Mouse (Mus musculus) testis, postnatal 14 days (tissue): Measurements from ENCODE around the gene Kif6.

Experiments used
- DNase-seq: peaks from one replicate; pipeline ENCODE4 v3.0.0; 2021; ENCODE audit warnings: low spot score

Gene Kif6

DNA sequence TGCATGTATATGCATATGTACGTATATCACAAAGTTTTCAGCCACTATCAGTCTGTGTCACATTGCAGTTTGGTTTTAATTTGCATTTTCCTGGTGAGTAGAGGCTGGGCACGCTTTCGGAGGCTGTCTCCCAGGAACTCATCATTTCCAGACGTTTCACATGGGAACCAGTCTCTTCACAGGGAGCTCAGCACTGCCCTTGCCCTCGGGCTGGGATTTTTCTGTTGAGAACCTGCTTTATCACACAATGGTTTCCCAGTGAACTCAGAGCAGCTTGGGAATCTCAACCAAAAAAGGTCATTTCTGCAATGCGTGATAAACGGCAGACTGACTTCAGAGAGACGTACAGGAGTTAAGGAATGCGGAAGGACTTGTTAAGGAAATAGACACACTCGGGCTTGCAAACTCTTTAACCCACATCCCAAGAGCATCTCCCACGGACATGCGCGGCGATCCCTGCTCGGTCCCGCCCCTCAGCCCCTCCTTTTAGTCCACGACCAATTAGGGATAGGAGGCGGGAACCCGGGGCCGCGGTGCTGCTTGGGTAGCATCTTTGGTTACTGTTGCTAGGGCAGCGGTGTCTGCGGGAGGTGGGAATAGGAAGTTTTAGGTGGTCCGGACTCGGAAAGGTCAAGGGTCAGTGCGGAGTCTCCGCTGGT is at the start of gene Kif6:
Gene Kif6 (plus strand): TSS at position 560 of the 659 bp plus-strand sequence.
- peak; percentile 87 for DNase-seq

DNA sequence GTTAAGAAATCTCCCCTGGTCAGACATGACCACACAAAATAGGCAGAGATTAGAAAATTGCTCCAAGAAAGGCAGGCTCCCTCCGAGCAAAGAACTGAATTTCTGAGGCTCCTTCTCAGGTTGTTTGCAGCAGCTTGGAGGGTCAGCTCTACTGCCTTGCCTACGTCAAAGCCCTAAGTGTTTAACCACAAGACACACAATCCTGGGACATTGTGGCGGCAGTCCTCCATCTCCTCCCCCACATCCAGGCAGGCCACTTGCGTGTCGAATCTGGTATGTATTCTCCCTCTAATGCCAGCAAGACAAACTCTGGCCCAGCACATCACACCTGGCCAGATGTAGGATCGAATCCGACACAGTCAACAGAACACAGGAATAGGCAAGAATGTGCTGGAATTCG is 46.2 kb upstream of the Kif6 start:
- DNase-seq = no peak

DNA sequence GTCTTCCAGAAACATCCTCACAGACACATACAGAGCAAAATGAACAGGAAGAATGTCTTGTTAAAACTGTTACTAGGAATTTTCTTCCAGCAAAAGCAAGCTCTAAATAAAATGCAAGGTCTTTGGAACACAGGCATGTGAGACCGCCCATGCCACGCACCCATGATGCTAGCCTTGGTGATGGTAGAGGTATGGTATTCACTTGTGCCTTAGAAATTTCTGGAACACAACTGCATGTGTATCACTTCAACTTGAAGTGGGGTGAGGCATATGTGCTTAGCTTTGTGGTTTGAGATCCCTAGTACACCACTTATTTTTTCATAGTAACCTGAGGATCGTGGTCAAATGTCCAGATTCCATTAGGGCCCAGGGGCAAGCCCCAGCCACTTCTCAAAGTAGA is 37.6 kb upstream of the Kif6 start:
- DNase-seq = no peak

DNA sequence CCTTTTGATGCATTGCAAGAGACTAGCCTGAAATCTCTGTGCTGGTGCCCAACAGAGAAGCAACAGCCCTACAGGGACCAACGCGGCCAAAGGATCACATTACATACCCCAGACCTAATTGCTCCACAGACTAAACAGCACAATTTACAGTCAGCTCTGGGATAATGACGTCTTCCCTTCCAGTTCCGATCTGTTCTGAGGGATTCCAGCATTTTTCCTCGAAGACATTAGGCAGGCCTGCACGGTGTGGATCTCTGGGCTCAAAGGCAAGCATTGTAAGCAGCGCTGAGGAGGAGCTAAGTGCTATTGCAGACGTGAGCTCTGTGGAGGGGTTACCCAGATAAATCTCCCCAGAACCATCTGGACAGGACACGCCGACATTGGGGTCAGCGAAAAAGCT is 32.5 kb upstream of the Kif6 start:
- no peak for DNase-seq

DNA sequence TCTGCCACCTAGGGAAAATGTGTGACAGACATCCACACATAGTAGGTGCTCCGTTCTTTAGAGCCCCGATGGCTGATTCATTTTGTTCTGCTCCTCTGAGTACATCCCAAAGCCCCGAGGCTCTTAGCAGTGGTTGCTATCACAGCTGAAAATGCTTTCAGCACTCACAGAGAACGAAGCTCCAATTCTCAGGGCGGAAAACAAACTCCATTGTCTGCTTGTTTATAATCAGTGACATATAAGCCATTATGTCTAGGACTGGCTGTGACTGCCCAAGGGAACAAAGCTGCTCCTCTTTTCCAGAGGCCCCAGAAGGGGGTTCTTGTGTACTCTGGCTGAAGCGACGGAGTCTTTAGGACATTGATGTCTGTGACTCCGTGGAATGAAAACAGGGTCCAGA is 24.9 kb upstream of the Kif6 start:
- DNase-seq = no peak

DNA sequence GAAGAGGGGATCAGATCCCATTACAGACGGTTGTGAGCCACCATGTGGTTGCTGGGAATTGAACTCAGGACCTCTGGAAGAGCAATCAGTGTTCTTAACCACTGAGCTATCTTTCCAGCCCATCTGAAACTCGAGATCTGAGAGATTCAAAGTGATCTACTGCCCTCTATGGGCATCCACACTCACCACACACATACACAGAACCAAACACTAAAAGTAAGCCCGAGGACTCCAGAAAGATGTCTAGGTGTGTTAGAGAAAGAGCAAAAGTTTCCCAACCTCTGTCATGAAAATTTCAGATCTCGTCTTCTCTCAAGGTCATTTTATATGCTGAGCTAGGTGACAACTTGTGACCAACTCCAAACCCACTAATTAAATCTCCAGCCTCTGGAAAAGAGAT is 9.5 kb upstream of the Kif6 start:
- DNase-seq = no peak

DNA sequence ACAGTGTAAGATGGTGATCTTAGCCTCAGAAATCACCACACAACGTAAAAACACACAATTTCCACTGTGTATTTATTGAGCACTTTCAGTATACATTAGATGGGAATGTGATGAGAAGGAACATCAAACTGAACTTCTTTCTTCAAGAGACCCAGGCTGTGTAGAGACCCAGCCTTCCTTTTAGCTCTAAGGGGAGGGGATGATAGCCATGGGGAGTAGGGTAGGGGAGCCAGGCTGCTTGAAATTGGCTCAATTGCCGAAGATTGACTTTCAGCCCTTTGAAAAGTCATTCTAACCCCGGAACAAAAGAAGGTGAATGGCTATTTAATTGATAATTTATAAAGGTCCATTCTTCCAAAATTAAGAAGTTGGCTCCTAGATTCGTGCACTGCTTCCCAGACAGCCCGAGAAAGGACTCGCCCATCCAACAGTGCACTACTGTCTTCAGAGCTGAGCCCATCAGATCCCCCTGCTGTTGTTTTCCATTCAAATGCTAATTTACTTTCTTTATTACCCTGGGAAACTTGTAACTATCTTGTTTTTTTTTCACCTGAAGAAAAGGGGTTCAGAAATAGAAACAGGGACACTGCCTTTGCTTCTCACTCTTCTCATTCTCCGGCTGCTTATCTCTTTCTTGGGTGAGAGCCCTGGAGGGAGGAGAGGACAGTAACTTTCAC is 7.4 kb upstream of the Kif6 start:
- no peak for DNase-seq

DNA sequence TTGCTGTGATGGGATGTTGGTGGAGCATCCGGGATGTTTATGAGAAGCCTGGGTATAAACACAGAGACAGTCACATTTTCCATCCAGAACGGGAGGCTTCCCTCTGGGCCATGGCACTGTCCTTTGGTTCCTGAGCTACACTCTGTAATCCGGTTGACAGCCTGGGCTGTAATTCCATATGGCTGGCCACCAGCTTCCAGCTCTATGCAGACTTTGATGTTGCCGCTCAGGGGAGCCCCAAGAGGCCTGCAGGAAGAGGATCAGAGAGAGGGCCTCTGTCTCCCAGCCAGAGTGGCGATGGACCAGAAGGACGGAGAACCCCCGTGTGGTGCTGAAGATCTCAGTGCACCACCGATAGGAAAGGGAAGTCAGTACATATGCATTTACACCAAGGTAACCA is 4.6 kb upstream of the Kif6 start:
- DNase-seq = no peak

DNA sequence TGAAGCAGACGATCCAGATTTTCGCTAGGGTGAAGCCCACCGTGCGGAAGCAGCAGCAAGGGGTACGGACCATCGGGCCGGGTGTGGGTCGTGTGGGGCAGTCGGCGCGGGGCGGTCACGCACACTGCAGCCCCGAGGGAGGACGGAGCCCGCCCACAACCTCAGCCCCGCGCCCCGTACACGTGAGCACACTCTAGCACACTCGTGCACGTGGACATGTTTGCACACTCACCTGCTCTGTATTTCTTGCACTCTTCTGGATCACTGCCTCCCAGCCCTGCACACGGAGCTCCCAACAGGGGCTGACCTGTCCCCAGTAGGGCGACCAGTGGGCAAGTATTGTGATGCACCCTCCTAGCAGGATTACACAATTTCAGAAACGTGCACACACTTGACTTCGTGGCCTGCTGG is 310 bp downstream of the Kif6 start:
- DNase-seq = no peak

DNA sequence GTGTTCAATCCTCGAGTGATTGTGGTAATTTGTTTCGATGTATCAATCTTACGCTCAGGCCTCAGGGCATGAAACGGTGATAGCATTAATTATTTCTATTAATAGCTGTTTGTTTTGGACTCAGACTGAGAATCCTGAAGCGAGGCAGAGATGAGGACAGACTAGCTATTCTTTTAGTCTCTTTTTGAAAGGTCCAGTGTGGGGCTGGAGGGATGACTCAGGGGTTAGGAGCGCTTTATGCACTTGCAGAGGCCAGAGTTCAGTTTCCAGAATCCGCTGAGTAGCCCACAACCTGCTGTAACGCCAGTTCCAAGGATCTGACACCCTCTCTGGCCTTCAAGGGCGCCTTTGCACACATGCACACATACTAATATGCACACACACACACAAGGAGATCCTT is 9.6 kb downstream of the Kif6 start:
- no peak for DNase-seq

DNA sequence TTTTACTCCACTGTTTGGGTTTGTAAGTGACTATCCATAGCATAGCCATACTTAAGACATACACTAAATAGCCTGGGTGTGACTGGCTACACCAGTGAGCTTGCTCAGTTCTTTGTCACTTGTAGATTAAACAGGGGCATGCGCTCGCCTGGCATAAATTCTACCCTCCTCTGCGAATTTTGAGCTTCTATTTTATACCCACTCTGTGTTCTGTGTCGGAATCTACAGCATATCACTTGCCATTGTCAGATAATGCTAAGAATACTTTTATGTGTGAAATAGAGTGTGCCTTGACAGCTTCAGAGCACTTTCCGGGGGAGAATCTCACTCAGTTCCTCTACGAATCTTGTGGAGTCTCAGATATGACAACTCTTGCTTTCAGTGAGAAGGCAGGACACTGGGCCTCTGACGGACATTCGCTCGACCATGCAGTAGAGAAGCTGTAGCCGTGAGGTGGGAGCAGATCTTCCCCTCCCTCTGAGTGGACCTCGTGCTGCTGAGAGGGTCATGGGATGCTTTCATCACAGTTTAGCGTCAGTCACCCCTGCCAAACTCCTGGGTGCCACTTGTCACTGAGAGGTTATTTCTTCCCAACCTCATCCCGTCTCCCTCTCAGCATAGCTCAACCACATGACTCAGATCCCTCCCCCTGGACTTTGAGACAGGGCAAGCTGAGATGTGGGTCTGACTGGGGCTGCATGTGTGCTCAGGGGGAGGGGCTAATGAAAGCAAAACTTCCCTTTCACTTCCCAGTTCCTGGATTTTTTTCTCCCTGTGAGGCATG is 12.3 kb downstream of the Kif6 start:
- DNase-seq = no peak

DNA sequence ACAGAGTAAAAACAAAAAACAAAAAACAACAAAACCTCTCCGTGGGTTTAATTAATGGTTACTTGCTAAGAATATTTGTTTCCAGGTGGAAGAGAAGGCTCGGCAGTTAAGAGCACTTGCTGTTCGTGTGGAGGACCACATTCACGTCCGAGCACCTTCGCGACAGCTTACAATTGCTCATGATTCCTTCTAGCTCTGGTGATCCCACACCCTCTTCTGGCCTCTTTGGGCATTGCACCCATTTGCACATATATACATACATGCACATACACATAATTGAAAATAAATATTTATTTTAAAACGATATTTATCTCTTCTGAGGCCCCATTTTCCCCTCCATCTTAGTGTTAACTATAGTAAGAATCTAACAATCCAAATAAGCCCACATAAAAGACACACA is 13.9 kb downstream of the Kif6 start:
- DNase-seq = no peak

DNA sequence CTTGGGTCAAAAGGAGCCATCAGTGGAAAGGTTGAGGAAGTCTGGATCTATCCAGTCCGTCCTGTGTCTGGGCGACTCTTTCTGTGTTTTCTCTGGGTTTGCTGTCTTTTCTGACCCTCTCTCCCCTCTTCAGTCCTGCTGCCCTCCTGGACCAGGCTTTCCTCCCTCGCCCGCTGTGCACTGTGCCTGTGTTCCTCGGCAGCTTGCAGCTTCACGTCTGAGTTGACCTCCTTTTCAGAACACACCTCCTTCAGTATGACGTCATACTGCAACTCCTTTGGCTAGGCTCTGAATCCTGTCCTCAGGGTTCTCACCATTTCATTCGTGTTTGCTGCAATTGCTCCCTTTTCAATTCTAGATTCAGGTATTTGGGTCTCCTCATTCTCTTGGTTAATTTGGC is 18.1 kb downstream of the Kif6 start:
- DNase-seq = no peak

DNA sequence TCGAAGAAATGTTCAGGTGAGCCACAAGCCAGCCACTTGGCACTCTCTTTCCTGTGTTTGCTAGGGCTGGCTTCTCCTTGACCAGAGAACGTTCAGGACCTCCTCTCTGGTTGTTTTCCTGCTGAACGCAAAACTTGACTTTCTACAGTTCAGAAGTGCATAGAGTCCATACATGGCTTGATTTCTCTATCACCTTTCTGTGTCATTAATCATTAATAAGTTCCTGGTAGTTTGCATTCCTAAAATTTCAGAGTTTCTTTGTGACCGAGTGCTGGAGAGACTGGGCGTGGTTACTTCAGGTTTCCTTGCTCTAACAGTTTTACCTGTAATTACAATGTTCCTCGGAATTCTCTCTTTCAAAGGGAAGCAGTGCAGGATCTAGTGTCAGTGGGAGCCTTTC is 27.0 kb downstream of the Kif6 start:
- DNase-seq = no peak

DNA sequence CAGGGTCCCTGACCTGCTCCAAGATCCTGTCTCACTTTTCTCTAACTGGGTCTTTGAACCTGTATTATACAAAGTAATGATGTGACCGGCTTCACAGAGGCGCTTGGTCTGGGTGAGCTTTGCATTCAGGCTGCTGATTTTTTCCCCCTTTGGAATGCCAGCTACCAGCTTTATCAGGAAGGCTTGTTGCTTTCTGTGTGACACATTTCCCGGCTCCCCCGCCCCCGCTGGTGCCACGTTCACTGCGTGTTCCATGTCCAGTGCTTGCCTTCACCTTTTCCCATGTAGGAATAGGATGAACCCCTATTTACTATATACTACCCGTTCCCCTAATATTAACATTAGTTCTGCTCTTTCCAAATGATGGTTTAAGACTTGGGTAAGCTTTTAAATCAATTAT is 27.4 kb downstream of the Kif6 start:
- no peak for DNase-seq

DNA sequence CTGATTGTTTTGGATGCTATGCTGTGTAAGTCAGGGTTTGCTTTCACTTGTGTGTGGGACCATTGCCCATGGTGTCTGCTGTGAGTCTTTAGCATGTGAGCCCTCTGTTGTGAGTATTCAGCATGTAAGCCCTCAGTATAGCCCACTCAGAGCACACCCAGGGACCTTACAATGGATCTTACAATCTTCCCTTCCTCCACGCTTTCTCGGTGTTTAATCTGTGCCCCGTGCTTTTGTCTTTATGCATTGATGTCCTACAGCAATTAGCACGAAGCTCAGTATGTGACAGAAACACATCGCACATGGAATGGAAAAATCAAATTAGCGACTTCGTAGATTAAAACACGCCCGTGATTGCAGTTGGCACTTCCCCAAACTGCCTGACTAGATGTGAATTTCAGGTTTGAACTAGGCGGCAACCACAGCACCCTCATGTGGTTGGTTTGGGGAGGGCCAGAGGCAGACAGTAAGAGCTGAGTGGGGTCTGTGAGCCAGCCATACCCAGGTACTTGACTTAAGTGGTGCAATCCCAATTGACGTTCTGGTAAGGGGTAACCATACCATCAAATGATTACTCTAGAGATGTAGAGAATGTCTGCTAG is 28.1 kb downstream of the Kif6 start:
- no peak for DNase-seq

DNA sequence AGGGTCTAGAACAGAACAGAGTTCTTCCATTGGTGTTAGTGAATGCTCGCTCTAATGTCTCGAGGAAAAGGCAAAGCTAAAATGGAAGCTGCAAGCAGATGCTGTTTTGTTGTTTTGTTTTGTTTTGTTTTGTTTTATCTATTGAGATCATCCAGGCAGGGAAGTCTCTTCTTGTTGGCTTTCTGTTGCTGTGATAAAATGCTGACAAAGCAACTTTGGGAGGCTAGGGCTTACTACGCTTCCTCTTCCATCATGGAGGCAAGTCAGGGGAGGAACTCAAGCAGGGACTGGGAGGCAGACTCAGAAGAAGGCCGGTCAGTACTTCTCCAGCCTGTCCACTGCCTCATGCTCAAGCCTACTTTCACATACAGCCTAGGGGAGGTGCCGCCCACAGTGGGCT is 31.3 kb downstream of the Kif6 start:
- DNase-seq = no peak

DNA sequence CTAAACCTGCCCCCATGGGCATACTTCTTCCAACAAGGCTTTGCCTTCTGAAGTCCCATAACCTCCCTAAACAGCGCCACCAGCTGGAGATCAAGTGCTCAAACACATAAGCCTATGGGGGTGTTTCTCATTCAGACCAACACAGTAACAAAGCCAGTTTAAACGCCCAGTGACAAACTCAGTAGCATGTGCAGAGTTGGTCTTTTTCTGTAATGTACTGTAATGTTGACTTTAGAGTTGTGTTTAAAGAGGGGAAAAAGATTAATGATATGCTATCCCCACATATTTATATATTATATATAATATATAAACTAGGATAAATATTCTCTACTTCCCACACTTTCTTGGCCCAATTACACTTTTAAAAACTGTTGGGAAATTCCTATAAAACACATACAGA is 34.0 kb downstream of the Kif6 start:
- DNase-seq = no peak

DNA sequence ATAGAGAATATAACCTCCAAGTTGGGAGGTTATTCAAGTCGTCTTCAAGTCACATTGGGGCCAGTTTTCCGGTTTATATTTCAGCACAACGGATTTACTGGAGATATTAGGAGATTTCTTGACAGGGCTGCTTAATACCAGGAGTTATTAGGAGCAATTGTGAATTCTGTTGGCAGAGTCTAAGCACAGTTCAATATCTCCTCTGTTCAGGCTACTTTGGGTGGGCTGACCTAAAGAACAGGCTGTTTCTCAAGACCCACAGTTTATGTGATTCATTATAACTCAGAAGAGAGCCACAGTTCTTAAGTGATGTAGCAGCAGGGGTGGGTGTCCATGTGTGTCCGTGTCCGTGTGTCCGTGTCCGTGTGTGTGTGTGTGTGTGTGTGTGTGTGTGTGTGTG is 34.5 kb downstream of the Kif6 start:
- DNase-seq = no peak

DNA sequence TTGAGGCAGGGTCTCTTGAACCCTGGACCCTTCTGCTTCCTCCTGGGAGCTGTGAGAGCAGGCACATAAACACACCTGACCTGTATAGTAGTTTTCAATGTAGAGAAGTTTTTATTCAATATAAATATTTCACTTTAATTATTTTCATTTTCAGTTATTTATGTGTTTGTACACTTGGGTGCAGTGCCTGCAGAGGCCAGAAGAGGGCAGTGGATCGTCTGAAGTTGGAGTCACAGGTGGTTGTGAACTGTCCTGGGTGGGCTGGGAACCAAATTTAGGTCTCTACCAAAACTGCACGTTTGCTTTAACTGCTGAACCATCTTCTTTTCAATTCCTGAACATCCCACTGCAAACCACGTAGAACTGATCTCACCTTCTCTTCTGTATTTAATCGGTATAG is 35.4 kb downstream of the Kif6 start:
- no peak for DNase-seq

DNA sequence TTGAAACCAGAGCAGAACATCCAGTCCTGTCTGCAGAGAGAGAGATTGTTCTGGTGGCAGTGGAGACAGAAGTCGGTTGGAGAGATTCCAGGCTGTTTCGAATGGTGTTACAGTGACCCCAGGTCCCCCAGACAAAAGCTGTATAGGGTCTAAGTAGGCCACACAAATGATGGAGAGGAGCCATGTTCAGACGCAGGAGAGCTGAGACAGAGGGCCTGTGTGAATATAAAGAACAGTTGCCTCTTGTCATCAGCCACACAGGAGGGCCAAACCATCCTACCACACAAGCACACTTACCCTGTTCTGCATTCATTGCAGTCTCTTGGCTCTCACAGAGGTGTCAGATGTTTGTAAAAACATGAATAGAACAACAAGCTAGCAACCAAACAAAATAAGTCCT is 37.4 kb downstream of the Kif6 start:
- no peak for DNase-seq

DNA sequence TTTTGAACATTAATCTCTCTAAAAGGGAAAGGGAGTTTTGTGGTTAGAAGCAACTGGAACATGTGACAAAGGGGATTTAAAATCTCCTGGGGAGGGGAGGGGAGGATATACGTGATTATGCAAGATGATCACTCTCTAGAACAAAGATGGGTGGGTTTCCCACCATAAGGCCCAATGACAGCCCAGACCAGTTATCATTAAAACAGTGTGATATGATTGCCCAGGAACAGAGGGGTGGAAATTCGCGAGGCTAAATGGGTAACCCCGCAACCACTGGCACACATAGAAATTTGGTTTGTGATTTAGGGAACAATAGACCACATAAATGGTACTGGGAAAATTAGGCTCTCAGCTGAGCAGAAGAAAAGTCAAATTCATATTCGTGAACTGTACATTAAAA is 37.9 kb downstream of the Kif6 start:
- DNase-seq = no peak

DNA sequence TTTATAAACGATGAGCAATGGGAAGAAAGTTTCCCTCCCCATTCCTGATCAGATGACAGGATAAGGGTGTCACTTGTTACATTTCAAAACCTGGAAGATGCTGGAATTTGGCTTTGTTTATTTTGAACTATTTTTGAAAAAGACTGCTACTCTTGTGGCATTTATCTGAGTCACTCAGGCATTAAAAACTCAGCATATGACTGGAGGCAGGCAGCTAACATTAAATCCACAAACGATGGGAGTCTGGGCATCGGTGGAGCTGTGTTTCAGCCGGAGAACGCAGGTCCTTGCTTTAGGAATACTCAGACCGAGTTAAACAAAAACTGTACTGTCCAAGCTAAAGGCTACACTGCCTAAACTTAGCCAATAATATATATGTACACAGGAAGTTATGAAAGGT is 46.7 kb downstream of the Kif6 start:
- DNase-seq = no peak
